Mouse (Mus musculus) C2C12 (cell line): ENCODE measurements around the gene Celf2. TPM values are rescaled to one million over a fixed set of nuclear protein-coding genes. Genes with fewer than 3 reads are reported as not detected.

Experiments
- H3K27me3 ChIP-seq: one replicate; pipeline ENCODE4 v1.6.1; 2011; ENCODE audit not compliant: control insufficient read depth, insufficient read depth, insufficient read length
- H3K36me3 ChIP-seq: one replicate; pipeline ENCODE4 v1.6.1; 2011; ENCODE audit not compliant: control insufficient read depth, insufficient read depth
- H3K4me3 ChIP-seq: one replicate; pipeline ENCODE4 v1.5.1; 2011; ENCODE audit warnings: mild to moderate bottlenecking, control low read depth; ENCODE audit not compliant: poor library complexity, insufficient read depth, severe bottlenecking
- H3K79me2 ChIP-seq: one replicate; pipeline ENCODE4 v1.6.1; 2011; ENCODE audit not compliant: control insufficient read depth, insufficient read depth
- H3K79me3 ChIP-seq: one replicate; pipeline ENCODE4 v1.6.1; 2011; ENCODE audit warnings: low read depth, control low read depth
- H3ac ChIP-seq: one replicate; pipeline ENCODE3; 2011; ENCODE audit warnings: low read depth; ENCODE audit not compliant: control insufficient read depth, insufficient read length
- CEBPB ChIP-seq: IDR thresholded peaks from one replicate; pipeline ENCODE4 v1.6.1; 2011; ENCODE audit warnings: low read depth, mild to moderate bottlenecking, control low read depth, moderate library complexity
- CTCF ChIP-seq: IDR thresholded peaks from one replicate; pipeline ENCODE4 v1.5.1; 2011; ENCODE audit not compliant: control insufficient read depth, insufficient read depth, insufficient read length
- FOSL1 ChIP-seq: IDR thresholded peaks from one replicate; pipeline ENCODE4 v1.8.0; 2011; ENCODE audit warnings: mild to moderate bottlenecking, low read length; ENCODE audit not compliant: poor library complexity, insufficient read depth, severe bottlenecking
- MAX ChIP-seq: IDR thresholded peaks from one replicate; pipeline ENCODE4 v1.6.1; 2011; ENCODE audit warnings: mild to moderate bottlenecking, control low read depth
- MYOD1 ChIP-seq: IDR thresholded peaks from one replicate; pipeline ENCODE4 v1.6.1; 2011; ENCODE audit warnings: low read depth; ENCODE audit not compliant: control insufficient read depth, insufficient read length
- MYOG ChIP-seq: IDR thresholded peaks from one replicate; pipeline ENCODE4 v1.6.1; 2011; ENCODE audit not compliant: control insufficient read depth, insufficient read length; ENCODE audit errors: extremely low read depth
- USF1 ChIP-seq: IDR thresholded peaks from one replicate; pipeline ENCODE4 v1.6.1; 2011; ENCODE audit warnings: low read depth, mild to moderate bottlenecking, control low read depth, moderate library complexity
- polyA plus RNA-seq: library from polyadenylated mRNA; unstranded; fragments of >200 nt; fragmentation: generic; extraction: Trizol; gene quantifications from one replicate; pipeline ENCODE4 v1.2.1, GENCODE M21; 2012; ENCODE audit warnings: missing spikeins

Celf2 gene
- polyA plus RNA-seq, 1 experiment: 14.3 TPM

- no peaks in the 10 kb centered on the region for H3K79me3 ChIP-seq
- no peaks in the 10 kb centered on the region for H3K27me3 ChIP-seq
- no peaks in the 10 kb centered on the region for H3K79me2 ChIP-seq
- H3K36me3 ChIP-seq: no peaks in the 10 kb centered on the region
- TF ChIP-seq CEBPB (no peak), CTCF (no peak), MYOD1 (peak; percentile 75)
- H3K4me3 ChIP-seq: no peak overlapping the region
- H3ac ChIP-seq: no peak overlapping the region
Measured at GRCm38 (mm10) chr2:7534195-7534594, 24.8 kb upstream of the Celf2 start.

DNA sequence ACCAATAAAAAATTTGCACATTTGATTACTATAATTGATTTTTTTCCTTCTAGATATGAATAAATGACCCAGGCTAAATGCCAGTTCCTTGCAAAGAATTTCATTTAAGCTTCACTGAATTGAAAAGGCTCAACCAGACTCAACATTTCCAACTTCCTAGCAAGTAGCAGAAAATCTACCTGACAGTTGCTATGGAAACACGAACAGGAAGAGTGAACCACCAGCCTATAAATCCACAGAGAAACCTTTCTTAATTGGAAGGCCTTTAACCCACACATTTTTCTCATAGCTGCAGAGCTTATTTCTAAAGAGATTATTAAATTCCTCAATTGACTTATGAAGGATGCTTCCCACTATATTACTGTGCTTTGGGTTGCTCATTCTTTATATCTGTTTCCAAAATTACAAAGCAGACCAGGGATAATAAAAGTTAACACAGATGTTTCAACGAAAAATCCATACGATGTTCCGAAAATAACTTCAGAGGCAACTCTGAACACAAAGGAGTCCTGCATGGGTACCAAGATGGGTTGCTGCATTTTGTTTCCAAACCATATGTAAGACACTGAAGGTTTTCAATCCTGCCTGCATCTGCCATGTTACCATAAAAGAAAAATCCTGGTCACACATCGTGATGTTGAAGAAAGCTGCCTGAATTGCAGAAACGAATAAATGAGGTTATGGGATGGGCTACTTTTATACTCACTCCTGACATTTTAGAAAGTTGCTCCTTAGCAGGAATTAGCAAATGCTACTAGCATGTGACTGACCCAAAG lies 22.0 kb upstream of the Celf2 start:
- no peaks in the 10 kb centered on the region for H3K79me3 ChIP-seq

GRCm38 (mm10) chr2:7530461-7531184 lies 21.3 kb upstream of the Celf2 start:
- Histone ChIP-seq H3K36me3 (no peaks in the 10 kb centered on the region), H3ac (no peak overlapping the region), H3K27me3 (no peaks in the 10 kb centered on the region), H3K79me2 (no peaks in the 10 kb centered on the region), H3K79me3 (no peaks in the 10 kb centered on the region), H3K4me3 (no peak overlapping the region)
- no peak for TF ChIP-seq MYOG
- no peak for TF ChIP-seq USF1
- no peak for TF ChIP-seq FOSL1
- TF ChIP-seq MYOD1: no peak
- no peak for TF ChIP-seq MAX
- TF ChIP-seq CEBPB: no peak
- no peak for TF ChIP-seq CTCF

More for the DNA sequence above, 22.0 kb upstream of the Celf2 start:
- Histone ChIP-seq H3K4me3 (no peak overlapping the region), H3K27me3 (no peaks in the 10 kb centered on the region), H3K36me3 (no peaks in the 10 kb centered on the region), H3ac (no peak overlapping the region), H3K79me2 (no peaks in the 10 kb centered on the region)
- TF ChIP-seq FOSL1 (no peak), CEBPB (no peak), MYOG (no peak), CTCF (no peak), USF1 (no peak), MAX (no peak), MYOD1 (no peak)

- Histone ChIP-seq H3K4me3 (no peak overlapping the region), H3K27me3 (no peaks in the 10 kb centered on the region), H3ac (no peak overlapping the region), H3K36me3 (no peaks in the 10 kb centered on the region), H3K79me3 (no peaks in the 10 kb centered on the region), H3K79me2 (no peaks in the 10 kb centered on the region)
- TF ChIP-seq MYOG (no peak), USF1 (no peak), CTCF (no peak), MAX (no peak)
Measured at GRCm38 (mm10) chr2:7529637-7530036, 20.3 kb upstream of the Celf2 start.

- Histone ChIP-seq H3K79me3 (no peaks in the 10 kb centered on the region), H3K27me3 (no peaks in the 10 kb centered on the region), H3K4me3 (no peak overlapping the region), H3K36me3 (no peaks in the 10 kb centered on the region), H3K79me2 (no peaks in the 10 kb centered on the region), H3ac (no peak overlapping the region)
- no peak for TF ChIP-seq CEBPB
- TF ChIP-seq MYOD1: no peak
Measured at GRCm38 (mm10) chr2:7526696-7527095, 17.3 kb upstream of the Celf2 start.

GRCm38 (mm10) chr2:7519473-7519872 lies 10.1 kb upstream of the Celf2 start:
- Histone ChIP-seq H3ac (no peak overlapping the region), H3K36me3 (no peaks in the 10 kb centered on the region)
- TF ChIP-seq CTCF: no peak
- peak; percentile 23 for TF ChIP-seq FOSL1
- no peak for TF ChIP-seq USF1
- peak; percentile 30 for TF ChIP-seq MYOD1
- peak; percentile 82 for TF ChIP-seq CEBPB

More at GRCm38 (mm10) chr2:7519473-7519872, 10.1 kb upstream of the Celf2 start:
- Histone ChIP-seq H3K79me3 (no peaks in the 10 kb centered on the region), H3K4me3 (no peak overlapping the region), H3K79me2 (no peaks in the 10 kb centered on the region), H3K27me3 (no peaks in the 10 kb centered on the region)
